Mouse (Mus musculus): ENCODE results near the gene Prcp. TPM values are rescaled to one million over a fixed set of nuclear protein-coding genes. Genes with fewer than 3 reads are reported as not detected.

Gene Prcp
- 30.6 and 32.2 TPM in 2 replicates for polyA plus RNA-seq (2014; fragmentation: Nextera tagmentation; extraction: Ambion mirVana)

- Histone ChIP-seq H3K27me3 (replicated peaks; ENCODE audit: control insufficient read depth, insufficient read depth, low read length) (no peaks in the 10 kb centered on the region), H3K9me3 (ENCODE audit: control insufficient read depth, low read length) (no peaks in the 10 kb centered on the region), H3K4me2 (ENCODE audit: low read depth, low read length) (peak within 1 kb of the TSS; percentile 69), H3K9ac (ENCODE audit: low read depth, low read length) (peak within 1 kb of the TSS; percentile 79), H3K27ac (replicated peaks; ENCODE audit: low read depth, low read length) (peak within 1 kb of the TSS; percentile 97), H3K4me3 (ENCODE audit: low read depth, low read length) (peak within 1 kb of the TSS; percentile 47), H3K36me3 (ENCODE audit: control insufficient read depth, insufficient read depth, low read length) (no peaks in the 10 kb centered on the region), H3K4me1 (ENCODE audit: control insufficient read depth, insufficient read depth, low read length) (0 out of 2 replicates have a peak, but pooled peaks cover 6% of the 10 kb centered on the region)
- under 1% methylated on average over 48 of the region's 53 CpGs for WGBS
- DNase-seq (ENCODE audit: low spot score) (peak; percentile 96), ATAC-seq (ENCODE audit: low read depth) (peak; percentile 89)
Measured at GRCm38 (mm10) chr7:92874116-92874675, at the start of gene Prcp, which contains the start of gene Ddias. Gene Prcp, plus strand, starts transcription at chr7:92874470. Gene Ddias, minus strand, starts transcription at chr7:92874247.

GRCm38 (mm10) chr7:92826248-92826647 is 48.0 kb upstream of the Prcp start:
- no peak overlapping the region for H3K27ac ChIP-seq (replicated peaks; ENCODE audit: low read depth, low read length)
- ATAC-seq (ENCODE audit: low read depth) (no peak), DNase-seq (ENCODE audit: low spot score) (peak; percentile 15)
- H3K4me2 ChIP-seq (ENCODE audit: low read depth, low read length), result no peak overlapping the region
- 73% methylated on average over 3 of the region's 3 CpGs for WGBS
- no peaks in the 10 kb centered on the region for H3K27me3 ChIP-seq (replicated peaks; ENCODE audit: control insufficient read depth, insufficient read depth, low read length)
- no peak overlapping the region for H3K9ac ChIP-seq (ENCODE audit: low read depth, low read length)
- H3K36me3 ChIP-seq (ENCODE audit: control insufficient read depth, insufficient read depth, low read length), result 0 out of 2 replicates have a peak, but pooled peaks cover 4% of the 10 kb centered on the region
- no peak overlapping the region for H3K4me3 ChIP-seq (ENCODE audit: low read depth, low read length)
- peaks cover 14% of the 10 kb centered on the region for H3K4me1 ChIP-seq (ENCODE audit: control insufficient read depth, insufficient read depth, low read length)
- H3K9me3 ChIP-seq (ENCODE audit: control insufficient read depth, low read length), result no peaks in the 10 kb centered on the region

- 28% methylated on average over 3 of the region's 3 CpGs for WGBS
- no peak overlapping the region for H3K4me2 ChIP-seq (ENCODE audit: low read depth, low read length)
- peak; percentile 26 for DNase-seq (ENCODE audit: low spot score)
- H3K9me3 ChIP-seq (ENCODE audit: control insufficient read depth, low read length), result no peaks in the 10 kb centered on the region
- H3K36me3 ChIP-seq (ENCODE audit: control insufficient read depth, insufficient read depth, low read length), result 0 out of 2 replicates have a peak, but pooled peaks cover 4% of the 10 kb centered on the region
- no peak overlapping the region for H3K27ac ChIP-seq (replicated peaks; ENCODE audit: low read depth, low read length)
- no peaks in the 10 kb centered on the region for H3K27me3 ChIP-seq (replicated peaks; ENCODE audit: control insufficient read depth, insufficient read depth, low read length)
- no peak overlapping the region for H3K4me3 ChIP-seq (ENCODE audit: low read depth, low read length)
- peaks cover 1% of the 10 kb centered on the region; the same call in 1 of the 2 replicates for H3K4me1 ChIP-seq (ENCODE audit: control insufficient read depth, insufficient read depth, low read length)
- no peak overlapping the region for H3K9ac ChIP-seq (ENCODE audit: low read depth, low read length)
- ATAC-seq (ENCODE audit: low read depth), result no peak
Measured at GRCm38 (mm10) chr7:92827981-92828380, 46.3 kb upstream of the Prcp start.

- Histone ChIP-seq H3K36me3 (ENCODE audit: control insufficient read depth, insufficient read depth, low read length) (peaks cover 12% of the 10 kb centered on the region), H3K4me3 (ENCODE audit: low read depth, low read length) (no peak overlapping the region), H3K9ac (ENCODE audit: low read depth, low read length) (no peak overlapping the region), H3K27ac (replicated peaks; ENCODE audit: low read depth, low read length) (no peak overlapping the region), H3K4me2 (ENCODE audit: low read depth, low read length) (no peak overlapping the region), H3K4me1 (ENCODE audit: control insufficient read depth, insufficient read depth, low read length) (no peaks in the 10 kb centered on the region), H3K27me3 (replicated peaks; ENCODE audit: control insufficient read depth, insufficient read depth, low read length) (no peaks in the 10 kb centered on the region), H3K9me3 (ENCODE audit: control insufficient read depth, low read length) (no peaks in the 10 kb centered on the region)
- 86% methylated on average over 6 of the region's 6 CpGs for WGBS
- ATAC-seq (ENCODE audit: low read depth) (no peak), DNase-seq (ENCODE audit: low spot score) (no peak)
Measured at GRCm38 (mm10) chr7:92832395-92832794, 41.9 kb upstream of the Prcp start.

- H3K4me1 ChIP-seq (ENCODE audit: control insufficient read depth, insufficient read depth, low read length), result no peaks in the 10 kb centered on the region
- no peak overlapping the region for H3K9ac ChIP-seq (ENCODE audit: low read depth, low read length)
- no peaks in the 10 kb centered on the region for H3K27me3 ChIP-seq (replicated peaks; ENCODE audit: control insufficient read depth, insufficient read depth, low read length)
- WGBS, result 87% methylated on average over 2 of the region's 2 CpGs
- H3K4me3 ChIP-seq (ENCODE audit: low read depth, low read length), result no peak overlapping the region
- peaks cover 13% of the 10 kb centered on the region for H3K36me3 ChIP-seq (ENCODE audit: control insufficient read depth, insufficient read depth, low read length)
- no peaks in the 10 kb centered on the region for H3K9me3 ChIP-seq (ENCODE audit: control insufficient read depth, low read length)
- ATAC-seq (ENCODE audit: low read depth) (no peak), DNase-seq (ENCODE audit: low spot score) (no peak)
- H3K27ac ChIP-seq (replicated peaks; ENCODE audit: low read depth, low read length), result no peak overlapping the region
- H3K4me2 ChIP-seq (ENCODE audit: low read depth, low read length), result no peak overlapping the region
Measured at GRCm38 (mm10) chr7:92834391-92834790, 39.9 kb upstream of the Prcp start.

- no peak overlapping the region for H3K4me2 ChIP-seq (ENCODE audit: low read depth, low read length)
- 86% methylated on average over 3 of the region's 3 CpGs for WGBS
- H3K9me3 ChIP-seq (ENCODE audit: control insufficient read depth, low read length), result no peaks in the 10 kb centered on the region
- DNase-seq (ENCODE audit: low spot score) (no peak), ATAC-seq (ENCODE audit: low read depth) (no peak)
- H3K4me1 ChIP-seq (ENCODE audit: control insufficient read depth, insufficient read depth, low read length), result no peaks in the 10 kb centered on the region
- H3K27ac ChIP-seq (replicated peaks; ENCODE audit: low read depth, low read length), result no peak overlapping the region
- H3K27me3 ChIP-seq (replicated peaks; ENCODE audit: control insufficient read depth, insufficient read depth, low read length), result no peaks in the 10 kb centered on the region
- H3K9ac ChIP-seq (ENCODE audit: low read depth, low read length), result no peak overlapping the region
- H3K36me3 ChIP-seq (ENCODE audit: control insufficient read depth, insufficient read depth, low read length), result peaks cover 13% of the 10 kb centered on the region
- no peak overlapping the region for H3K4me3 ChIP-seq (ENCODE audit: low read depth, low read length)
Measured at GRCm38 (mm10) chr7:92836447-92836846, 37.8 kb upstream of the Prcp start.

GRCm38 (mm10) chr7:92837226-92837625 is 37.0 kb upstream of the Prcp start:
- no peaks in the 10 kb centered on the region for H3K27me3 ChIP-seq (replicated peaks; ENCODE audit: control insufficient read depth, insufficient read depth, low read length)
- no peak overlapping the region for H3K4me2 ChIP-seq (ENCODE audit: low read depth, low read length)
- H3K9ac ChIP-seq (ENCODE audit: low read depth, low read length), result no peak overlapping the region
- 74% methylated on average over 11 of the region's 11 CpGs for WGBS
- no peaks in the 10 kb centered on the region for H3K4me1 ChIP-seq (ENCODE audit: control insufficient read depth, insufficient read depth, low read length)
- H3K36me3 ChIP-seq (ENCODE audit: control insufficient read depth, insufficient read depth, low read length), result peaks cover 13% of the 10 kb centered on the region
- peak; percentile 32 for DNase-seq (ENCODE audit: low spot score)
- H3K4me3 ChIP-seq (ENCODE audit: low read depth, low read length), result no peak overlapping the region
- ATAC-seq (ENCODE audit: low read depth), result no peak
- no peaks in the 10 kb centered on the region for H3K9me3 ChIP-seq (ENCODE audit: control insufficient read depth, low read length)
- no peak overlapping the region for H3K27ac ChIP-seq (replicated peaks; ENCODE audit: low read depth, low read length)

- 66% methylated on average over 3 of the region's 3 CpGs for WGBS
Measured at GRCm38 (mm10) chr7:92837907-92838306, 36.4 kb upstream of the Prcp start.

GRCm38 (mm10) chr7:92842254-92842653 is 32.0 kb upstream of the Prcp start:
- no peak overlapping the region for H3K27ac ChIP-seq (replicated peaks; ENCODE audit: low read depth, low read length)
- no peak for DNase-seq (ENCODE audit: low spot score)
- H3K9me3 ChIP-seq (ENCODE audit: control insufficient read depth, low read length), result no peaks in the 10 kb centered on the region
- ATAC-seq (ENCODE audit: low read depth), result no peak
- H3K4me2 ChIP-seq (ENCODE audit: low read depth, low read length), result no peak overlapping the region
- whole genome bisulfite sequencing, result 71% methylated on average over 2 of the region's 2 CpGs
- no peak overlapping the region for H3K4me3 ChIP-seq (ENCODE audit: low read depth, low read length)
- H3K27me3 ChIP-seq (replicated peaks; ENCODE audit: control insufficient read depth, insufficient read depth, low read length), result no peaks in the 10 kb centered on the region
- H3K36me3 ChIP-seq (ENCODE audit: control insufficient read depth, insufficient read depth, low read length), result 0 out of 2 replicates have a peak, but pooled peaks cover 3% of the 10 kb centered on the region
- no peaks in the 10 kb centered on the region for H3K4me1 ChIP-seq (ENCODE audit: control insufficient read depth, insufficient read depth, low read length)
- no peak overlapping the region for H3K9ac ChIP-seq (ENCODE audit: low read depth, low read length)

More at GRCm38 (mm10) chr7:92837907-92838306, 36.4 kb upstream of the Prcp start:
- no peak for DNase-seq (ENCODE audit: low spot score)
- Histone ChIP-seq H3K4me1 (ENCODE audit: control insufficient read depth, insufficient read depth, low read length) (no peaks in the 10 kb centered on the region), H3K27me3 (replicated peaks; ENCODE audit: control insufficient read depth, insufficient read depth, low read length) (no peaks in the 10 kb centered on the region), H3K9ac (ENCODE audit: low read depth, low read length) (no peak overlapping the region), H3K27ac (replicated peaks; ENCODE audit: low read depth, low read length) (no peak overlapping the region), H3K4me2 (ENCODE audit: low read depth, low read length) (no peak overlapping the region), H3K9me3 (ENCODE audit: control insufficient read depth, low read length) (no peaks in the 10 kb centered on the region), H3K36me3 (ENCODE audit: control insufficient read depth, insufficient read depth, low read length) (peaks cover 13% of the 10 kb centered on the region), H3K4me3 (ENCODE audit: low read depth, low read length) (no peak overlapping the region)
- ATAC-seq (ENCODE audit: low read depth), result no peak

Measured in embryonic facial prominence, embryonic 14.5 days (tissue).